Mouse (Mus musculus) MEL (cell line): ENCODE data around the gene Arpc5. TPM values are rescaled to one million over a fixed set of nuclear protein-coding genes. Genes with fewer than 3 reads are reported as not detected.

Experiments used
- DNase-seq: peaks from one replicate; pipeline ENCODE4 v3.0.0; 2011; ENCODE audit warnings: low read depth, low spot score
- H3K27ac ChIP-seq: 2 replicates; pipeline ENCODE4 v1.5.1; 2012; ENCODE audit warnings: low read depth, mild to moderate bottlenecking, control low read depth, low read length, moderate library complexity; ENCODE audit not compliant: control insufficient read depth
- H3K27me3 ChIP-seq, 2 experiments: fragments of 150-350 bp in 1 of 2; sonication (generic) in 1 of 2; 2 replicates each; pipeline ENCODE4 v1.6.1; 2012; ENCODE audit warnings: low read length in 2 of 2, mild to moderate bottlenecking in 2 of 2, improper control_type of control experiment in 1 of 2, moderate library complexity in 1 of 2; ENCODE audit not compliant: insufficient read depth in 2 of 2, control insufficient read depth in 1 of 2
- H3K36me3 ChIP-seq, 2 experiments: 2 replicates each; pipeline ENCODE4 v1.6.1; 2012 to 2014; ENCODE audit warnings: low read length in 2 of 2, improper control_type of control experiment in 1 of 2, inconsistent platforms in 1 of 2, mild to moderate bottlenecking in 1 of 2; ENCODE audit not compliant: insufficient read depth in 2 of 2, control insufficient read depth in 1 of 2
- H3K4me1 ChIP-seq, 2 experiments: fragments of 150-350 bp in 1 of 2; sonication (generic) in 1 of 2; 2 replicates each; pipeline ENCODE4 v1.6.1; 2012; ENCODE audit warnings: low read length in 2 of 2, improper control_type of control experiment in 1 of 2, mild to moderate bottlenecking in 1 of 2; ENCODE audit not compliant: insufficient read depth in 2 of 2, control insufficient read depth in 1 of 2
- H3K4me3 ChIP-seq, 2 experiments: fragments of 150-350 bp in 1 of 2; sonication (generic) in 1 of 2; 2 replicates each; pipeline ENCODE4 v1.5.1; 2012; ENCODE audit warnings: low read depth in 2 of 2, low read length in 2 of 2, mild to moderate bottlenecking in 2 of 2, moderate library complexity in 2 of 2, control low read depth in 1 of 2, improper control_type of control experiment in 1 of 2; ENCODE audit not compliant: control insufficient read depth in 1 of 2, insufficient read depth in 1 of 2
- H3K79me2 ChIP-seq: 2 replicates; pipeline ENCODE4 v1.6.1; 2012; ENCODE audit warnings: mild to moderate bottlenecking, low read length, moderate library complexity; ENCODE audit not compliant: control insufficient read depth, poor library complexity, insufficient read depth
- H3K9ac ChIP-seq: 2 replicates; pipeline ENCODE4 v1.6.1; 2012; ENCODE audit warnings: low read depth, mild to moderate bottlenecking, control low read depth, low read length, moderate library complexity; ENCODE audit not compliant: control insufficient read depth, poor library complexity, severe bottlenecking
- H3K9me3 ChIP-seq: fragments of 150-350 bp; sonication (generic); replicated peaks from 2 replicates; pipeline ENCODE4 v1.6.1; 2012; ENCODE audit warnings: mild to moderate bottlenecking, low read length, improper control_type of control experiment, moderate library complexity; ENCODE audit not compliant: insufficient read depth
- BHLHE40 ChIP-seq: IDR thresholded peaks from 2 replicates; pipeline ENCODE4 v1.6.1; 2012; ENCODE audit warnings: low read depth, mild to moderate bottlenecking, inconsistent platforms, low read length, improper control_type of control experiment, borderline replicate concordance
- CHD1 ChIP-seq: IDR thresholded peaks from 2 replicates; pipeline ENCODE4 v1.6.1; 2012; ENCODE audit warnings: low read depth, mild to moderate bottlenecking, inconsistent platforms, low read length, improper control_type of control experiment
- CTCF ChIP-seq, 3 experiments: IDR thresholded peaks in 2 of 3; conservative IDR thresholded peaks in 1 of 3; 2 replicates each; pipeline ENCODE4 v1.5.1; 2011 to 2012; ENCODE audit warnings: low read length in 3 of 3, low read depth in 2 of 3, mild to moderate bottlenecking in 2 of 3, improper control_type of control experiment in 1 of 3, inconsistent platforms in 1 of 3, mixed read lengths in 1 of 3, moderate library complexity in 1 of 3; ENCODE audit not compliant: control insufficient read depth in 1 of 3, insufficient read depth in 1 of 3, poor library complexity in 1 of 3, severe bottlenecking in 1 of 3
- E2F4 ChIP-seq: IDR thresholded peaks from 2 replicates; pipeline ENCODE4 v1.6.1; 2011; ENCODE audit warnings: low read depth, low read length, improper control_type of control experiment, borderline replicate concordance
- ELF1 ChIP-seq: IDR thresholded peaks from 2 replicates; pipeline ENCODE4 v1.6.1; 2014; ENCODE audit warnings: low read depth, mild to moderate bottlenecking, inconsistent platforms, low read length, improper control_type of control experiment, moderate library complexity
- GABPA ChIP-seq: IDR thresholded peaks from 2 replicates; pipeline ENCODE4 v1.6.1; 2012; ENCODE audit warnings: low read depth, mild to moderate bottlenecking, inconsistent platforms, low read length, improper control_type of control experiment, moderate library complexity
- GATA1 ChIP-seq: IDR thresholded peaks from 2 replicates; pipeline ENCODE4 v1.6.1; 2011; ENCODE audit warnings: low read depth, low read length, improper control_type of control experiment
- HCFC1 ChIP-seq: IDR thresholded peaks from 2 replicates; pipeline ENCODE4 v1.6.1; 2012; ENCODE audit warnings: low read depth, mild to moderate bottlenecking, inconsistent platforms, low read length, improper control_type of control experiment, moderate library complexity
- JUND ChIP-seq: IDR thresholded peaks from 2 replicates; pipeline ENCODE4 v1.6.1; 2011; ENCODE audit warnings: low read depth, mild to moderate bottlenecking, improper control_type of control experiment, low read length
- KAT2A ChIP-seq: conservative IDR thresholded peaks from 2 replicates; pipeline ENCODE4 v1.6.1; 2012; ENCODE audit warnings: low read depth, low read length, improper control_type of control experiment, inconsistent platforms
- MAFK ChIP-seq: IDR thresholded peaks from 2 replicates; pipeline ENCODE4 v1.6.1; 2011; ENCODE audit warnings: low read depth, mild to moderate bottlenecking, low read length, improper control_type of control experiment, borderline replicate concordance
- MAX ChIP-seq: IDR thresholded peaks from 2 replicates; pipeline ENCODE4 v1.6.1; 2011; ENCODE audit warnings: low read length, improper control_type of control experiment
- MAZ ChIP-seq: IDR thresholded peaks from 2 replicates; pipeline ENCODE4 v1.6.1; 2012; ENCODE audit warnings: low read depth, mild to moderate bottlenecking, inconsistent platforms, low read length, improper control_type of control experiment
- MEF2A ChIP-seq: IDR thresholded peaks from 2 replicates; pipeline ENCODE4 v1.6.1; 2014; ENCODE audit warnings: low read depth, mild to moderate bottlenecking, inconsistent platforms, low read length, improper control_type of control experiment; ENCODE audit not compliant: poor library complexity, insufficient replicate concordance, severe bottlenecking; ENCODE audit errors: extremely low read depth
- MXI1 ChIP-seq: IDR thresholded peaks from 2 replicates; pipeline ENCODE4 v1.6.1; 2011; ENCODE audit warnings: mild to moderate bottlenecking, low read depth, low read length, improper control_type of control experiment
- MYB ChIP-seq: IDR thresholded peaks from 2 replicates; pipeline ENCODE4 v1.6.1; 2011; ENCODE audit warnings: mild to moderate bottlenecking, low read depth, low read length, improper control_type of control experiment
- MYC ChIP-seq: IDR thresholded peaks from 2 replicates; pipeline ENCODE4 v1.6.1; 2011; ENCODE audit warnings: low read depth, mild to moderate bottlenecking, low read length, improper control_type of control experiment, moderate library complexity
- NELFE ChIP-seq: IDR thresholded peaks from 2 replicates; pipeline ENCODE4 v1.6.1; 2011; ENCODE audit warnings: low read depth, low read length, improper control_type of control experiment
- NRF1 ChIP-seq: IDR thresholded peaks from 2 replicates; pipeline ENCODE4 v1.6.1; 2014; ENCODE audit warnings: low read depth, mild to moderate bottlenecking, inconsistent platforms, low read length, improper control_type of control experiment, moderate library complexity; ENCODE audit not compliant: poor library complexity, insufficient read depth, severe bottlenecking
- POLR2A ChIP-seq, 2 experiments: IDR thresholded peaks; 2 replicates each; pipeline ENCODE4 v1.6.1; 2011 to 2012; ENCODE audit warnings: low read length in 2 of 2, mild to moderate bottlenecking in 2 of 2, control low read depth in 1 of 2, improper control_type of control experiment in 1 of 2, low read depth in 1 of 2, moderate library complexity in 1 of 2; ENCODE audit not compliant: control insufficient read depth in 1 of 2, insufficient read depth in 1 of 2, poor library complexity in 1 of 2
- POLR2AphosphoS2 ChIP-seq: IDR thresholded peaks from 2 replicates; pipeline ENCODE4 v1.6.1; 2011; ENCODE audit warnings: low read length, improper control_type of control experiment
- POLR2AphosphoS5 ChIP-seq: IDR thresholded peaks from 2 replicates; pipeline ENCODE4 v1.6.1; 2012; ENCODE audit warnings: low read depth, borderline replicate concordance, mild to moderate bottlenecking, inconsistent platforms, low read length, moderate library complexity, mixed read lengths
- RAD21 ChIP-seq: IDR thresholded peaks from 2 replicates; pipeline ENCODE4 v1.6.1; 2011; ENCODE audit warnings: mild to moderate bottlenecking, low read depth, low read length, improper control_type of control experiment
- RCOR1 ChIP-seq: IDR thresholded peaks from 2 replicates; pipeline ENCODE4 v1.6.1; 2012; ENCODE audit warnings: low read depth, mild to moderate bottlenecking, inconsistent platforms, low read length, improper control_type of control experiment
- SIN3A ChIP-seq: IDR thresholded peaks from 2 replicates; pipeline ENCODE4 v1.6.1; 2012; ENCODE audit warnings: low read length, improper control_type of control experiment, inconsistent platforms
- SMC3 ChIP-seq: IDR thresholded peaks from 2 replicates; pipeline ENCODE4 v1.6.1; 2011; ENCODE audit warnings: low read depth, low read length, improper control_type of control experiment
- TAL1 ChIP-seq: IDR thresholded peaks from 2 replicates; pipeline ENCODE4 v1.6.1; 2012; ENCODE audit warnings: mild to moderate bottlenecking, inconsistent platforms, low read length, moderate library complexity, mixed read lengths
- TBP ChIP-seq: IDR thresholded peaks from 2 replicates; pipeline ENCODE4 v1.8.0; 2011; ENCODE audit warnings: low read depth, low read length, improper control_type of control experiment
- TCF12 ChIP-seq: IDR thresholded peaks from 2 replicates; pipeline ENCODE4 v1.6.1; 2014; ENCODE audit warnings: low read depth, mild to moderate bottlenecking, inconsistent platforms, low read length, improper control_type of control experiment, moderate library complexity
- UBTF ChIP-seq: IDR thresholded peaks from 2 replicates; pipeline ENCODE4 v1.6.1; 2012; ENCODE audit warnings: low read depth, mild to moderate bottlenecking, inconsistent platforms, low read length, improper control_type of control experiment, moderate library complexity, borderline replicate concordance; ENCODE audit not compliant: insufficient read depth
- USF1 ChIP-seq: IDR thresholded peaks from 2 replicates; pipeline ENCODE4 v1.6.1; 2014; ENCODE audit warnings: low read depth, mild to moderate bottlenecking, inconsistent platforms, low read length, improper control_type of control experiment, moderate library complexity
- USF2 ChIP-seq, 2 experiments: IDR thresholded peaks; 2 replicates each; pipeline ENCODE4 v1.6.1; 2011 to 2012; ENCODE audit warnings: improper control_type of control experiment in 2 of 2, low read length in 2 of 2, borderline replicate concordance in 1 of 2, inconsistent platforms in 1 of 2, low read depth in 1 of 2, mild to moderate bottlenecking in 1 of 2; ENCODE audit not compliant: insufficient read depth in 1 of 2
- ZC3H11A ChIP-seq: IDR thresholded peaks from 2 replicates; pipeline ENCODE4 v1.6.1; 2012; ENCODE audit warnings: low read depth, mild to moderate bottlenecking, inconsistent platforms, low read length, improper control_type of control experiment
- ZMIZ1 ChIP-seq: IDR thresholded peaks from 2 replicates; pipeline ENCODE4 v1.6.1; 2012; ENCODE audit warnings: low read depth, mild to moderate bottlenecking, inconsistent platforms, low read length, improper control_type of control experiment, moderate library complexity
- ZNF384 ChIP-seq: IDR thresholded peaks from 2 replicates; pipeline ENCODE4 v1.6.1; 2012; ENCODE audit warnings: low read depth, mild to moderate bottlenecking, inconsistent platforms, low read length, improper control_type of control experiment
- polyA plus RNA-seq, 2 experiments: library from polyadenylated mRNA; stranded (reverse) in 1 of 2; unstranded in 1 of 2; fragments of >175 nt in 1 of 2; fragments of >200 nt in 1 of 2; gene quantifications; 2 replicates each; pipeline versions ENCODE4 v1.2.1 to v1.2.4; 2012; ENCODE audit warnings: low replicate concordance in 2 of 2, low read depth in 1 of 2; ENCODE audit not compliant: insufficient read length in 2 of 2, insufficient read depth in 1 of 2, missing spikeins in 1 of 2
- total RNA-seq: library from RNA; depleted of rRNA; stranded (reverse); fragments of 300-350 nt; gene quantifications from 2 replicates; pipeline ENCODE4 v1.2.3, GENCODE M21; 2012; rRNA removed

Arpc5 gene
- total RNA-seq (117 and 119 TPM in 2 replicates), polyA plus RNA-seq (100 to 1,000 TPM in 1 of 2 experiments, not detected in 1; 145 TPM)

- Histone ChIP-seq H3K4me1 (peaks cover 0 to 4% of the 10 kb centered on the region in 2 experiments; a peak in 2 of 4 replicates), H3K27me3 (peaks cover 2 to 4% of the 10 kb centered on the region in 2 experiments; a peak in 3 of 4 replicates), H3K4me3 (peak within 1 kb of the TSS; percentile 98 to 99), H3K27ac (peak within 1 kb of the TSS; percentile 71), H3K79me2 (peaks cover 13% of the 10 kb centered on the region), H3K36me3 (peaks cover 4 to 16% of the 10 kb centered on the region in 2 experiments), H3K9me3 (no peaks in the 10 kb centered on the region), H3K9ac (peak within 1 kb of the TSS; percentile 96)
- DNase-seq, result peak; percentile 97
- no peak for TF ChIP-seq SMC3
- TF ChIP-seq MYB, result no peak
- peak; percentile 89 for TF ChIP-seq ELF1
- TF ChIP-seq TCF12, result no peak; the same call in 1 of the 2 replicates
- peak; percentile 95; the same call in 1 of the 2 replicates for TF ChIP-seq MAZ
- TF ChIP-seq NELFE, result peak; percentile 88
- no peak for TF ChIP-seq ZC3H11A
- TF ChIP-seq GABPA, result no peak
- peak; percentile 79 for TF ChIP-seq POLR2AphosphoS2
- peak; percentile 99 for TF ChIP-seq USF1
- TF ChIP-seq RCOR1, result no peak
- TF ChIP-seq MEF2A, result no peak
- TF ChIP-seq E2F4, result no peak
- TF ChIP-seq MYC, result no peak
- peak; percentile 89 for TF ChIP-seq MAX
- 0 out of 2 replicates have a peak, but pooled peaks have one; percentile 67 for TF ChIP-seq POLR2AphosphoS5
- TF ChIP-seq NRF1, result peak; percentile 97
- no peak for TF ChIP-seq RAD21
- TF ChIP-seq TAL1, result no peak
- TF ChIP-seq TBP, result 0 out of 2 replicates have a peak, but pooled peaks have one; percentile 36
- no peak for TF ChIP-seq JUND
- no peak for TF ChIP-seq MAFK
- no peak for TF ChIP-seq BHLHE40
- peak; percentile 80 to 93 for TF ChIP-seq USF2 (IDR thresholded peaks at IDR 0.05; ENCODE audit: borderline replicate concordance in 1 of 2, insufficient read depth in 1 of 2, low read depth in 1 of 2, low read length in 2 of 2)
- TF ChIP-seq UBTF, result no peak
- peak; percentile 87 to 88 for TF ChIP-seq POLR2A (IDR thresholded peaks at IDR 0.05; ENCODE audit: control insufficient read depth in 1 of 2, insufficient read depth in 1 of 2, low read depth in 1 of 2, low read length in 2 of 2, poor library complexity in 1 of 2)
- TF ChIP-seq SIN3A, result peak; percentile 70; the same call in 1 of the 2 replicates
- no peak for TF ChIP-seq CTCF (IDR thresholded peaks at IDR 0.05 in 2 of 3, conservative IDR thresholded peaks at IDR 0.05 in 1 of 3; ENCODE audit: control insufficient read depth in 1 of 3, insufficient read depth in 1 of 3, low read depth in 2 of 3, low read length in 3 of 3, poor library complexity in 1 of 3, severe bottlenecking in 1 of 3)
- peak; percentile 77 for TF ChIP-seq HCFC1
- TF ChIP-seq ZMIZ1, result peak; percentile 80; the same call in 1 of the 2 replicates
- no peak for TF ChIP-seq GATA1
- no peak for TF ChIP-seq ZNF384
- peak; percentile 65 for TF ChIP-seq MXI1
- TF ChIP-seq KAT2A, result no peak
- TF ChIP-seq CHD1, result no peak
Observed at GRCm38 (mm10) chr1:152766032-152766772, at the start of gene Arpc5, which contains the start of gene Rgl1. Gene Arpc5, plus strand, starts transcription at chr1:152766542. Gene Rgl1, minus strand, starts transcription at chr1:152766351.
